Mouse (Mus musculus): ENCODE data around the gene Hcn2. TPM values are rescaled to one million over a fixed set of nuclear protein-coding genes. Genes with fewer than 3 reads are reported as not detected.

The Hcn2 gene
- polyA plus RNA-seq, 1 experiment from 2014 or later, result 0.69 TPM

DNA sequence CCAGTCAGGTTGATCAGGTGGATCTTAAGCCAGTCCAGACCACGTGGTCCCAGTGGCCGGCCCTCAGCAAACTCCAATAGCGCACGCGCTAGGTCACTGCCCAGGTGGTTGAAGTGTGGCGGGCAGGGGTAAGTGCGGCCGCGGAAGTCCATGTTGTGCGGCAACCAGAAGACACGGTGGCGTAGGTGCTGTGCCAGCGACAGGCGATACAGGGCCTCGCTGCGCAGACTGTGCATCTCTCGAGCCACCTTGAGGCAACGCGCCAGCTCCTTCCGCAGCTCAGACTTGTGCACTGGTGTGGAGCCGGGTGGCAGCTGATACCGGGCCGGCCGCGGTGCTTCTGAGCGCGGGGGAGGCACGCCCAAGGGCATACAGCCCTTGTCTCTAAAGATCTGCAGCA is 22.8 kb downstream of the Hcn2 start:
- Histone ChIP-seq H3K27me3 (no peaks in the 10 kb centered on the region), H3K36me3 (peaks cover 86% of the 10 kb centered on the region), H3K27ac (replicated peaks) (no peak overlapping the region), H3K9me3 (peaks cover 8% of the 10 kb centered on the region), H3K4me3 (no peak overlapping the region), H3K9ac (replicated peaks) (no peak overlapping the region), H3K4me1 (no peaks in the 10 kb centered on the region), H3K4me2 (replicated peaks) (no peak overlapping the region)
- 96% methylated on average over 28 of the region's 28 CpGs for WGBS
- ATAC-seq (replicated peaks), result no peak

DNA sequence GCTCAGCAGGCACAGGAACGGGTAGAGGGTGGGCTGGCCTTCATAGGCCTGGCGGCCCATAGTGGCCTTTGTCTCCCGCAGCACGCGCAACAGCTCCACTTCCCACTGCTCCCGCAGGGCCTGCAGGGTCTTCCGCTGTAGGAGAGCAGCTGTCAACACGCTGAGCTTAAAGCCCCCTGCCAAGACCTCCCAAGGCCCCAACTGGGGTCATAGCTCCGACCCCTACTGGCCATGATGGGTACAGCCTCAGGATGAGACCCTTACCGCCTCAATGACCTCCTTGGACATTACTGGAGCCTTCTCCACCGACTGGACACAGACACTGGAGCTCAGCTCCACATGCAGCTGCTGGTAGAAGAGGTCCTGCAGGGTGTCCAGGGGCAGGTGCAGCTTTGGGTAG is 24.4 kb downstream of the Hcn2 start:
- 60% methylated on average over 11 of the region's 11 CpGs for WGBS
- ATAC-seq (replicated peaks), result no peak
- Histone ChIP-seq H3K4me1 (peaks cover 6% of the 10 kb centered on the region), H3K4me3 (no peak overlapping the region), H3K36me3 (peaks cover 80% of the 10 kb centered on the region), H3K4me2 (replicated peaks) (no peak overlapping the region), H3K9ac (replicated peaks) (no peak overlapping the region), H3K27me3 (no peaks in the 10 kb centered on the region), H3K27ac (replicated peaks) (no peak overlapping the region), H3K9me3 (peaks cover 8% of the 10 kb centered on the region)

DNA sequence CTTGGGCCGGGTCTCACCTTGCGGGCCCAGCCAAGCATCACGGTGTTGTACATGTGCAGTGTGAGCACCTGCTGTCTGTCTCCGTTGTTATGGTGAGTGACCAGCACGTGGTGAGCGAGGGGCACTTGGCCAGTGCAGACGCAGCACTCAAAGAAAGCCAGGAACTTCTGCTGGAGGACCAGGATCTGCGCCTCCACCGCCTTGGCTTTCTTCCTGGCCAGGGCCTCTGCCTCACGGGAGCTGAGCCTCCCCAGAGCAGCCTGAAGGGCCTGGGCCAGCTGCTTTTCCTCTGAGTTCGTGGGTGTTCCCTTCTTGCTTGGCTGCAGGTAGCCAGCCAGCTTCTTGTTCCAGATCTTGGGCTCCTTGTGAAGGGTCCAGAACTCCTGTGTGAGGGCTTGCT is 26.7 kb downstream of the Hcn2 start:
- Histone ChIP-seq H3K4me2 (replicated peaks) (no peak overlapping the region), H3K27ac (replicated peaks) (no peak overlapping the region), H3K36me3 (peaks cover 58% of the 10 kb centered on the region), H3K9me3 (peaks cover 7% of the 10 kb centered on the region), H3K9ac (replicated peaks) (no peak overlapping the region), H3K4me1 (peaks cover 12% of the 10 kb centered on the region), H3K27me3 (no peaks in the 10 kb centered on the region), H3K4me3 (no peak overlapping the region)
- 92% methylated on average over 11 of the region's 11 CpGs for WGBS
- no peak for ATAC-seq (replicated peaks)

GRCm38 (mm10) chr10:79743650-79744365 is 27.4 kb downstream of the Hcn2 start:
- Histone ChIP-seq H3K4me3 (no peak overlapping the region), H3K9ac (replicated peaks) (no peak overlapping the region), H3K27me3 (no peaks in the 10 kb centered on the region), H3K27ac (replicated peaks) (no peak overlapping the region), H3K36me3 (peaks cover 52% of the 10 kb centered on the region), H3K9me3 (peaks cover 4% of the 10 kb centered on the region; the same call in 1 of the 2 replicates), H3K4me1 (peaks cover 12% of the 10 kb centered on the region), H3K4me2 (replicated peaks) (no peak overlapping the region)
- ATAC-seq (replicated peaks), result no peak
- 93% methylated on average over 15 of the region's 15 CpGs for WGBS

DNA sequence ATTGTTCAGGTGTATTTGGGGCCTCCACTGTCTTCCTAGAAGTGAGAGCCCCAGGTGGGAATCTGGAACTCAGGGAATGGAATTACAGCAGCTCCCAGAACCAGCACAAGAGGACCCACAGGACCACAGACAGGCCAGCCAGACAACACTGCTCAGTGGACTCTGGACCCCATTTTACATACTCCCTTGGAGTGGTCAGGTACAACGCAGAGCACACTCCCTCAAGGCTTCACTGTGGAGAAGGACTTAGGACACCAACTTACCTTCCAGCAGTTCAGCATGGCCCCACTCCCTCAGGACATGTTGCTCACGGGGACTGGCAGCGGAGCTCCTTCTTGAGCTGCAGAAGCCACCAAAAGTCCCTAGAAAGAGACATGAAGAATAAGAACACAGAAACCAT is 29.0 kb downstream of the Hcn2 start:
- Histone ChIP-seq H3K27ac (replicated peaks) (no peak overlapping the region), H3K9me3 (no peaks in the 10 kb centered on the region), H3K4me2 (replicated peaks) (peak overlapping the region; percentile 58), H3K4me1 (peaks cover 12% of the 10 kb centered on the region), H3K9ac (replicated peaks) (peak overlapping the region; percentile 56; the same call in 1 of the 2 replicates), H3K27me3 (no peaks in the 10 kb centered on the region), H3K36me3 (peaks cover 36% of the 10 kb centered on the region), H3K4me3 (peak overlapping the region; percentile 57)
- ATAC-seq (replicated peaks), result no peak
- WGBS, result 83% methylated on average over 3 of the region's 3 CpGs

- Histone ChIP-seq H3K9me3 (no peaks in the 10 kb centered on the region), H3K9ac (replicated peaks) (peak within 1 kb of the TSS; percentile 56), H3K4me2 (replicated peaks) (peak within 1 kb of the TSS; percentile 58), H3K27ac (replicated peaks) (peak within 1 kb of the TSS; percentile 47; the same call in 1 of the 2 replicates), H3K36me3 (peaks cover 28% of the 10 kb centered on the region), H3K27me3 (no peaks in the 10 kb centered on the region), H3K4me1 (peaks cover 12% of the 10 kb centered on the region), H3K4me3 (peak within 1 kb of the TSS; percentile 57)
- WGBS, result 3% methylated on average over 38 of the region's 38 CpGs
- ATAC-seq (replicated peaks), result peak; percentile 98
These were observed 29.7 kb downstream of the Hcn2 start, which contains the start of gene Polrmt for GRCm38 (mm10) chr10:79745898-79746773. Polrmt (minus strand) TSS chr10:79746581.

GRCm38 (mm10) chr10:79746774-79747151 is 30.3 kb downstream of the Hcn2 start:
- peaks cover 12% of the 10 kb centered on the region for H3K4me1 ChIP-seq
- H3K4me2 ChIP-seq (replicated peaks), result peak overlapping the region; percentile 41
- H3K4me3 ChIP-seq, result peak overlapping the region; percentile 57
- no peaks in the 10 kb centered on the region for H3K9me3 ChIP-seq
- H3K27me3 ChIP-seq, result no peaks in the 10 kb centered on the region
- WGBS, result 25% methylated on average over 6 of the region's 6 CpGs
- peak overlapping the region; percentile 47; the same call in 1 of the 2 replicates for H3K27ac ChIP-seq (replicated peaks)
- ATAC-seq (replicated peaks), result peak; percentile 71
- peaks cover 22% of the 10 kb centered on the region for H3K36me3 ChIP-seq
- H3K9ac ChIP-seq (replicated peaks), result no peak overlapping the region

DNA sequence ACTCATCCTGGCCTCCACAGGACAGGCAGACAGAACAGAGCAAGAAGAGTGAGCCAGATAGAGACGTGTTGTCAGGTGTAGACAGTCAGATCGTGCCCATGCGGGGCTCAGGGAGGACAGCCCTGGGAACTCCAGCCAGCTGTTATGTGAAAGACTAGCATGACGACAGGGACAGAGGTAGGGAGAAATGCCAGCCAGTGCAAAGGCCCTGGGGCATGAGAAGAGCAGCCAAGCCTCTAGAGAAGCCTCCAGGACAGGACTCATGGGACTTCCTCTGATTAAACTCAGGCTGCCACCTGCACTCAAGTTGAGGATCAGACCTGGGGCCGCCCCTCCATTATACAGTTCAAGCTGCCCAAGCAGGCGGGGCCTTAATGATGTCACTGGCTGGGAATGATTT is 32.1 kb downstream of the Hcn2 start:
- no peaks in the 10 kb centered on the region for H3K27me3 ChIP-seq
- H3K4me2 ChIP-seq (replicated peaks), result no peak overlapping the region
- no peak overlapping the region for H3K27ac ChIP-seq (replicated peaks)
- WGBS, result 75% methylated on average over 6 of the region's 6 CpGs
- H3K9me3 ChIP-seq, result no peaks in the 10 kb centered on the region
- ATAC-seq (replicated peaks), result no peak
- H3K4me1 ChIP-seq, result peaks cover 12% of the 10 kb centered on the region
- H3K9ac ChIP-seq (replicated peaks), result no peak overlapping the region
- peaks cover 9% of the 10 kb centered on the region for H3K36me3 ChIP-seq
- no peak overlapping the region for H3K4me3 ChIP-seq

- under 1% methylated on average over 36 of the region's 36 CpGs for WGBS
- H3K27me3 ChIP-seq, result no peaks in the 10 kb centered on the region
- ATAC-seq (replicated peaks), result peak; percentile 74
- peaks cover 32% of the 10 kb centered on the region for H3K36me3 ChIP-seq
- H3K4me1 ChIP-seq, result peaks cover 9% of the 10 kb centered on the region; the same call in 1 of the 2 replicates
- H3K27ac ChIP-seq (replicated peaks), result no peak within 1 kb of the TSS
- H3K4me2 ChIP-seq (replicated peaks), result peak within 1 kb of the TSS; percentile 74
- peak within 1 kb of the TSS; percentile 36; the same call in 1 of the 2 replicates for H3K9ac ChIP-seq (replicated peaks)
- no peaks in the 10 kb centered on the region for H3K9me3 ChIP-seq
- H3K4me3 ChIP-seq, result peak within 1 kb of the TSS; percentile 41
These were observed 38.6 kb downstream of the Hcn2 start, which contains the start of gene Fgf22 for GRCm38 (mm10) chr10:79754856-79755516. Fgf22 (plus strand) TSS chr10:79755076.

DNA sequence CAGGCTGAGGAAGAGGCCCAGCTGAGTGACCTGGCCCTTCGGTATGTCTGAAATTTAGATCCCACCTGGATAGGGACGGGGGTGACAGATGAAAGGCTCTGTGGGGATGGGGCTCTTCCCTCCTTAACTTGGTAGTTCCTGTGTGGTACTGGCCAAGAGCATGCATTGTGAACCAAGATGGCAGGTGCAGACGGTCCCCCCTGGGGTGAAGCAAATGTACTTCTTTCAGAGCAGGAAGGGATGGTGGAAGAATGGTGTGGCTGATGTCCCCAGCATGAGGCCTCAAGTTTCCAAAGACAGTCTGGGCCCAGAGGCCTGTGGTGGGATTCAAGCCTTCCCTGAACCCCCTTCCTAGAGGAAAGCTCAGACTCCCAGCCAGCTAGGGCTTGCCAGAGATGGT is 39.4 kb downstream of the Hcn2 start:
- H3K4me3 ChIP-seq, result no peak overlapping the region

GRCm38 (mm10) chr10:79756660-79757059 is 40.2 kb downstream of the Hcn2 start:
- Histone ChIP-seq H3K9me3 (no peaks in the 10 kb centered on the region), H3K27ac (replicated peaks) (no peak overlapping the region), H3K4me1 (peaks cover 9% of the 10 kb centered on the region; the same call in 1 of the 2 replicates), H3K27me3 (no peaks in the 10 kb centered on the region), H3K9ac (replicated peaks) (no peak overlapping the region), H3K36me3 (peaks cover 45% of the 10 kb centered on the region), H3K4me3 (no peak overlapping the region), H3K4me2 (replicated peaks) (no peak overlapping the region)
- 89% methylated on average over 24 of the region's 24 CpGs for WGBS
- ATAC-seq (replicated peaks), result no peak

More for the DNA sequence above, 39.4 kb downstream of the Hcn2 start:
- no peaks in the 10 kb centered on the region for H3K9me3 ChIP-seq
- WGBS, result 81% methylated on average over 3 of the region's 3 CpGs
- peaks cover 9% of the 10 kb centered on the region; the same call in 1 of the 2 replicates for H3K4me1 ChIP-seq
- peaks cover 37% of the 10 kb centered on the region for H3K36me3 ChIP-seq
- no peak overlapping the region for H3K9ac ChIP-seq (replicated peaks)
- no peak for ATAC-seq (replicated peaks)
- no peaks in the 10 kb centered on the region for H3K27me3 ChIP-seq
- no peak overlapping the region for H3K27ac ChIP-seq (replicated peaks)
- no peak overlapping the region for H3K4me2 ChIP-seq (replicated peaks)
